Mouse (Mus musculus) adrenal gland, adult 2 months (tissue): ENCODE data around the gene Efna5. TPM values are rescaled to one million over a fixed set of nuclear protein-coding genes. Genes with fewer than 3 reads are reported as not detected.

Source experiments
- DNase-seq: peaks from one replicate; pipeline ENCODE4 v3.0.0; 2021
- polyA plus RNA-seq: library from polyadenylated mRNA; depleted of rRNA; stranded (reverse); fragments of >200 nt; gene quantifications from 2 replicates; pipeline ENCODE4 v1.2.3, GENCODE M21; 2012
- total RNA-seq, 2 experiments: library from RNA; stranded (reverse); gene quantifications; 2 replicates each; pipeline ENCODE4 v1.2.3; 2021

Gene Efna5
- total and polyA plus RNA-seq, 3 experiments: 3.7 to 22.6 (median 20.4) TPM

DNA sequence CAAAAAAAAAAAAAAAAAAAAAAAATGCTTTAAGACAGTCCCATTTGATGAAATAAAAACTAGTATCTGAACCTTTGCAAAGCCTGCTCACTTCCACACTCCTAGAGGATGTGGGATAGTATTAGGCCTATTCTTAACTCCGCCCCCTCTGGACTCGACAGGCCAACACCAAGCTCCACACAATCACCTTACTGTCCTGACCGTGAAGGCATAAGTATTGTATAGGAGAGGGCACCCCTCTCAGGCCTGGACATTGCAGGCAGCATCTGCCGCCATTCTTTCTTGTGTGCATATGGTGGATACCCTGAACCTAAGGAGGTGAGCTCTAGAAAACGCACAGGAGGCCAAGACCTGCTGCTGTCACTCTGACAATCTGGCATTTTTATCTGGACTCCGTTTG, 274.4 kb downstream of the Efna5 start:
- no peak for DNase-seq

DNA sequence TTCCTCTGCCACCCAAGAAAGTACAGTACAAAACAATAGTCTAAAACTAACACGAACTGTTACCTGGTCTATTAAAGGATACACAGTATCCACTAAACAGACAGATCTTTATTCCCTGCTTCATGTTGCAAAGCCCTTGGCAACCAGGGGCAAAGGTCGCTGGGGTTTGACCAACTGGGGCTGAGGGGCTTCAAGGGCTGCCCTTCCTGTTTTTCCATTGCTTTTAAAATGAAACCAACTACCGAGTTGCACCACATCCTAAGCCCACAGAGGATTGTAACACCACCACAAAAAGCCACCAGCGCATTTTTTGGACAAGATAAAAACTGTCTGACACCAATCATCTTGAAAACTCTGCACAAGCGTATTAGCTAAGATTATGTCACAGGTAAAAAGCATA, 276.8 kb downstream of the Efna5 start:
- no peak for DNase-seq

DNA sequence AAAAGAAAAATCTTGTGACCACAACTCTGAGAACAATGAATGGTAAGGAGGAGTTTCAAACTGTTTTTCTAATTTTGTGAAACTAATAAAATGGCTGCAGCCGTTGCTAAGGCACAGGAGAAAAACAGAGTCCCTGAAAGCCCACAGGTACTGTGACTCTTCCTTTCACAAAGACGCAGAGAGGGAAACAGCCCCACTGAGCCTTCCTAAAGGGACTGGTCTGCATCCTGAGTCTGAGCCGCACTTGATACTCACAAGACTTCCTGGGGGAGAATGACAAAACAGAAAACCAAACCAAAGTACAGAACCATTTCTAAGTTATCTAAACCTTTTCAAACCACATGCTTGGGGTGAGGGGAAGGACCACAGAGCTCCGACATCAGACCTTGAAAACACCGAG, 277.5 kb downstream of the Efna5 start:
- no peak for DNase-seq

DNA sequence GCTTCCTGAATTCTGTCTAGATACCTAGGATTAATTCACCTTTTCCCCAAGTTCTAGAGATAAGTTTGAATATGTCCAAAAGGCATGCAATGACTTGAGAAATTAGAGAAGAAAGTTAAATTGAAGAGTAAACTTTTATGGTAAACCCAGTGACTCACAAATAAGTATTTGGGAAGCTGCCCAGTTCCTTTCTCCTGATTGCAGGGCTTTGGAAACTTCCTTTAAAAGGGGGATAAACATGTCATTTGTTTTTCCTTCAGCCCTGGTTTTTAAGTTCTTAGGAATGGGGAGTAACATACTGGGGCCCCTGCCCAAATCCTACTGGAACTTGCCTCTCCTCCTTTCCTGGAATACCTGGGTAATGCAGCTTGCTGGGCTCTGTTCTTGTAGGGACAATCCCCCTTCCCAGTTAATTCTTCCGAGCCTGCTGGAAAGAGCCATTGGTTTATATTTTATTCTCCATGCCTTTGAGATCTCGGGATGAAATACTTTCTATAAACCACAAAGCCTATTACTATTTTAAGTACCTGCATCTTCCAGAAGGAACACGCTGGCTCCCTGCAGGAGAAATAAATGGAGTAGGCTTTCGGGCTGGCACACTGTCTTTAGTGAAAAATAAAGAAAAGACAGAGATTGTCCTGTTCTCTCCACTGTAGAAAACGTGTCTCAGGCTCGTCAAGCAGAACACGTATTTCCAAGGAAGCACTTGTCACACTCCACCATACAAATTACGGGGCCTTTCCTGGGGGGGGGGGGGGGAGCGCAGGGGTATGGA, 282.2 kb downstream of the Efna5 start:
- no peak for DNase-seq

DNA sequence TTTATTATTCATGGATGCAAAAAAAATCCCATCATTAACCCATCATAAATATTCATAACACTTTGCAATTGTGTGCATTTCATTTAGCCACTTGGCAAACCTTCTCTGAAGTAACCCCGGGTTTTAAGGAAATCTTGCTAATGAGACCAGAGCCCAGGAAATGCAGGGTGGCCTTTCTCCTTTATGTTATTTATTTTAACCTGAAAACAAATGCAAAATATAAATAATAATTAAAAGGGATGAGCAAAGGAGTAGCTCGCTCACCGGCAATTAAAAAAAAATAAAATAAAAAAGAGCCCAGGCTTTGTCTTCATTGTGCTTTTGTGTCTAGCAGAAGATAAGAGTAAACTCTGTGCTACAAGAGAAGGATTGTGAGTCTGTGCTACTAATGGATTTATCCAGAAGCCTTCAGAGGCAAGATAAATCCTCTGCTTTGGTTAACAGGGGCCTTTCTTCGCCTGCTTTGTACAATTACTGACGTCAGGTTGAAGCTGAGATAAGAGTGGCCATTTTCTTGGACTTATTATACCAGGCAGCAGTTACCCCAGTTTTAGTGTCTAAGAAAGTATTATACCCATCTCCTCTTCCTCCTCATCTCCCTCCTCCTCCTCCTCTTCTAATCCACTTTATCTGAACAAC, 288.6 kb downstream of the Efna5 start:
- no peak for DNase-seq

DNA sequence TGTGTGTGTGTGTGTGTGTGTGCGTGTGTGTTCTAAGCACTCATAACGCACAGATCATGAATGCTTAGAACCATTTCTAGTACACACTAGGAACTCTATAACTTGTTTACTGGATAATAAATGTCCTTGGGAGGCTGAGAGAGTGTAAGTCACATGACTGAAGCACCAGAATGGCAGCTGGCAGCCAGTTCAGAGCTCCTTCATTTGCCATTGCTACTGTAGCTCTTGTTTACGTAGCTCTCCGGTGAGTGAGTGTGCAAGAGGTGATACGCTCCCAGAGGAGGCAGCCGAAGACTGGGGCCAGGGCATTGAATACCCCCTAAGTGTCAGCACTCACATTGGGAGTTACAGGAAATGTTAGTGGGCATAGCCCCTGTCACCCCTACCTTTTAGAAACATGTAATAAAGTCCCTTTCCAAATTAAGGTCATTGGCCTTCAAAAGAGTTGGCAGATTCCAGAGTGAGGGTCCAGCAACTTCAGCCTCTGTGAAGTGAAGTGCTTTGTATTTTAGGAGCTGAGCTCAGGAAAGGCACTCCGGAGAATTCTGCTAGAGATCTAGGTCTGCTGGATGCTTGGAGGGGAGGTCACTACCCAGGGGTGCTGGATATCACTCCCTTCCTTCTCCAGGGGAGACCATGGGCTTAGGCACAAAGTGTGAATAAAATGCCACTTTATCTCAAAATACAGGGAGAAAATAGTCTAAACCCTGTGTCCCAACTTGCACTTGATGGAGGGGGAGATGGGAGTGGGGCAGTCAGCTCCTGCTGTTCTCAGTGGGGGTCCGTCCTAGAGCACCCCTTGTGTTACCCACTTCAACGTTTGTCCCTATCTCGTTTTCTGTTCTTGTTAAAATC, 289.3 kb downstream of the Efna5 start:
- DNase-seq: no peak

DNA sequence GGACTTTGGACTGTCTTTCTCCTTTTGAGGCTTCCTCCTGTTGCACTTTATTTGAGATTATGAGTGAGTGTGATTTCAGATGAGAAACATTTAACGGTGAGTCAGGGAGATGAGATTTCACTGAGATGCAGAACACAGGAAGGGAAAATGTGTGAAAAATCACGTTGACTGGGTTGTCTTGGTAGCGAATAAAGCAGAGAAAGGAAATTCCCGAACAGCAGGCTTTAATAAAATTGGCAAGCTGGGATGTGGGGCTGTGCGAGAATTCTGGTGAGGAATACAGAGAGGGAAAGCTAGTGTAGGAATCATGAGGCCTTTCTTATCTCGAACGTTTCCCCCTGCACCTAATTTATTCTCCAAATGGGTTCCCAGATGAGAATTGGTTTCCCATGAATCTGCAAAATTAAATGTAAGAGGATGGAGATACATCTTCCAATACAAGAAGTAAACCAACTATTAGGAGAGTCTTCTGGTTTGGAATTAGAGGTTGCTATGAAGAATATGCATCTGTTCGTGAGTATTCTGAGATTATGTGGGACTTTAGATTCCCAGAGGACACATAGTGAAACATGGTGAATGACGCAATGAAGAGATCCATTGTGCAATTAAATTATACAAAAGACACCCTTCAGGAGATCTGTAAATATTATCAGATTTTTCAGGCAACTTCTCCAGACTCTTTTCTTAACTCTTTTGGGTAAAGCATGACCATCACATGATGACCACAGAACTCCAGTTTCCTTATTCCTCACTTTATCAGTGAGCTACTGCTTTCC, 290.2 kb downstream of the Efna5 start:
- no peak for DNase-seq

DNA sequence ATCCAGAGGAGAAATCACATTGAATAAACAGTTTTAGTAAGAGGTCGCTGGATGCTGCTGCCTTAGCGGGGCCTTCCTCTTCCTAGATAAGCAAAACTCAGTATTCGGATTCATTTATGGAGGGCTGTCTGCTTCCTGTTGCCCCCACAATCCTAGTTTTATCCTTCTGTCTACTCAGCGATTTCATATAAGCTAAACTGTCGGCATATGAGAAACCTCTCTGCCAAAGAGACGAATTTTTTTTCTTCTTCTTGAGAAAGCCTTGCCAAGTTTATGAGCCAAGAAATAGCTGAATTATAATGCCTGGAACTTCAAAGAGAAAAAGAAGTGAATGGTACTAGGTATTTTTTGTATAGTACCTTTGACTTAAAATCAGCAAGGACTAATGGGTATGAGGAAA, 301.0 kb downstream of the Efna5 start:
- DNase-seq: no peak

DNA sequence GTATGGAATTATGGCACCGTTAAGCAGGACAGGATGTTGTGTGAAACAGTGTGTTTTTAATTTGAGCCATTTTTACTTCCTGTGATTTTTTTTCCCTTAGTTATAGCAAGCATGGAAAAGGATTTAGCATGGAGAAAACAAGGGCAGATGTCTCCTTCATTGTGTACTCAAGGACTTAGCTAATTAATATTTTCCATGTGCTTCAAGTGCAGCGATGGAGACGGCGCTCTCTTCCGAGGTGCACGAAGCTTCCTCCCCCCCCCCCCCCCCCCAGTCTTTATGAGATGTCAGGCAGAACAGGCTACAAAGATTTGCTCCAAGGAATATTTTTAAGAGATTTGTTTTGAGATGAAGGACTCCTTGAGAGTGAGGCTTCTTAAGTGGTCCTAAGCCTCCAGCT, 301.5 kb downstream of the Efna5 start:
- no peak for DNase-seq

DNA sequence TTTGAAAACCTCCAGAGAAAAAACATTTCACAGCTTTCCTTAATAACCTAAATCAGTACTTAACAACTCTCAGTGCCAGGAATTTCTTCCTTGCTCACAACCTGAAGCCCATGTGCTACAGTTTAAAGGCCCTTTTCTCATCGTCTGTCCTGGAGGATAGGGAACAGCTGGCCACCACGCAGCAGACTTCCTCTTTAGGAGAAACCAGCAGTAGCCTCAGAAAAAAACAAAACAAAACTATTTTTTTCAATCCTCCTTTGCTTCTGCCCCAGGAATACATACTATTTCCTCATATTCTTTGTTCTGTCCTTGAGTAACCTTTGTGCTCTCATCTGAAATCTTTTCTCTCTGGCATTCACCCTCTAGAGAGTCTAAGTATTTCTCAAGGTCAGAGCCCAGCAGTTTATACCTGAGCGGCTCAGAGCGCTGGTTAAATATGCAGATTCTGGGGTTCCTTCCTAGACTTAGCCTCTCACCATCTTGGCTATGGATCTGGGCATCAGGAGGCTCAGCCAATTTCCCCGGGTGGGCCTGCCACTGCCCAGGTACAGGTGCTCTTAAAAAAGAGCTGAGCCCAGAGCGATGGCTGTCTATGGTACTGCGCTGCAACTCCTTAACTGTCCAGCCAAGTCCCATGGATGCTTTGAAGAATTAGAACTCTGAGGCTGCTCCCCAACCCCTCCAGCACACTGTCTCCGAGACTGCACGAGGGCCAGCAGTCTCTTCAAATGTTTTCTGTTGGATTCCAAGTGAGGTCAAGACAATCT, 306.4 kb downstream of the Efna5 start:
- no peak for DNase-seq

DNA sequence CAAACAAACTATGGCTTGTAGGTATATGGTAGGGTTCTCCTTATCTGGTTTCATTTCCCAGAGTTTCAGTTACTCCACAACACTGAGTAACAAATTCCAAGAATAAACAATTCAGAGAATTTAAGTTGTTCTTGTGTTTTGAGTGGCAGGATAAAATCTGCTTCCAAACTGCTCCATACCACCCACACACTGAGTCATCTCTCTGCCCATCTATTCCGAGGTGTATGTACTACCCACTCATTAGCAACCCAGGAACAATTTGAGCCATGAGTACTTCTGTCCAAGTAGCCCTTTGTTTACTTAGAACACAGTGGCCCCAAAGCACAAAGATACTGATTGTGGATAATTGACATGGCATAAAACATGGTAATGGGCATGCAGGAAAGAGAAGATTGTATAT, 311.0 kb downstream of the Efna5 start:
- DNase-seq: no peak

DNA sequence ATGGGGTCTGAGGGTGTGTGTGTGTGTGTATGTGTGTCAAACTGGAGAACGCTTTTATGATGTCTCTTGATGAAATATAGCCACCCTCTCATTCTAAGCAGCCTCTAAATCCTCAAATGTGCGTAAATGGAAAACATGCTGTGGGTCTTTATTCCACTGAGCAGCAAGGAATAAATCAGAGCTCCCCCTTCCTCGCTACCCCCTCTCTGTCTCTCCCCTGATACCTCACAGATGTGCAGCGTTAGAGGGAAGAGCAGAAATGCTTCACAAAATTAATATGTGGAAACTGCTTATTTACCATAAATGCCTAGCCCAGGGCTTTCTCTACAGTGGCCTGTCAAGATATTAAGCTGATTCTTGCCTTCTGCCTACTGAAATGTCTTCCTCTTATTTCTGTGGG, 313.1 kb downstream of the Efna5 start:
- no peak for DNase-seq

DNA sequence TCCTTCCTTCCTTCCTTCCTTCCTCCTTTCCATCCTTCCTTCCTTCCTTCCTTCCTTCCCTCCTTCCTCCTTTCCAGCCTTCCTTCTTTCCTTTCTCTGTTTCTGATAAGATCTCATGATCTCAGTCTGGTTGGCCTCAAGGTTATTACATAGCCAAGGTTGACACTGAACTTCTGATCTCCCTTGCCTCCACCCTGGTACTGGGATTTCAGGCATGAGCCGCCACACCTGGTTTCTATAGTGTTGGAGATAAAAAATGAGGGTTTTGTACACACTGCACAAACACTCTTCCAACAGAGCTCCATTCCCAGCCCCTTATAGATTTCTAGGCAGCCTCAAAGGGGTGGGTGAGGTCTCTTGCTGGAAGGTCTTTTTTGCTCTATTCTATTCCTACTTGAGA, 315.5 kb downstream of the Efna5 start:
- no peak for DNase-seq

DNA sequence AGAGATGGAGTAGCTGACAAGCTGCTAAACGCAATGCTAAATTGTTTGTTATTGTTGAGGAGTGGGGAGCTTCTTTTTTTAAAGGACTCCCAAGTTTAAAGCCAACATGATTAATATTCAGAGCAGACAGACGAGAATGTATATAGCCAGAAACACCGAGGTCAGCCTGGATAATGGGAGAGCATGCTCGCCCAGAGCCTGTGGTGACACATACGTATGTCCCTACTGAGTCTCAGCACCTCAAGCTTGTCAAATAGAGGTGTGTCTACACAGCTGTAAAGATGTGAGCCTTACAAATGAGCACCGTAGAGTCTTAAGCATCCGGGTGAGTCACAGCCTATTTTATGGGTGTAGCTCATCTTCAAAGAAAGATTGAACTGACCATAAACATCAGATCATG, 318.7 kb downstream of the Efna5 start:
- no peak for DNase-seq

DNA sequence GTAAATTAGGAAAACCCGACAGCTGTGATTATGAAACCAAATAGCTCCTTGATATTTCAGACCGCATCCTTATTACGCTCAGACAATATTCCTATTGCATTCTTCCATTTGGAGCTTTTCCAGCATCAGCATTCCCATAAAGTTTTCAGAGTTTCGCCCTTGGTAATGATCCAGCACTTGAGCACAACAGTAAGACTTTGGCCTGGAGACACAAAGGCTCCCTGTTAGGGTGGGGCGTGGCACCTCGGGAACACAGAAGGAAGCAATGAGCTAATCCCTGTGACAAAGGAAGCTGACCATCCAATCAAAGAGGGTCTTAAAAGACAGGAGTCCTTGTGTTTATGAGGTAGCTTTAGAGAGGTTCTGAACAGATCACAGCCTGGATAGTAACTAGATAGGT, 323.9 kb downstream of the Efna5 start:
- DNase-seq: no peak
